Mouse (Mus musculus) gastrocnemius, postnatal 36 days (tissue): ENCODE results near the gene Sptbn1. TPM values are rescaled to one million over a fixed set of nuclear protein-coding genes. Genes with fewer than 3 reads are reported as not detected.
"Not testable (repeated sequence)": the region's sequence is repeated elsewhere in the genome, so short reads cannot be mapped to it uniquely, and the experiment has no call there.

Experiments
- DNase-seq, 2 experiments: peaks; one replicate each; pipeline ENCODE4 v3.0.0; 2022
- intact Hi-C: fragments of 180-260 bp; cut with DNase I; formaldehyde crosslinking; loops from one replicate; pipeline ENCODE4 v1.15.1; 2025
- total RNA-seq, 2 experiments: library from RNA; stranded (reverse); gene quantifications; 2 replicates each; pipeline ENCODE4 v1.2.3; 2021

Sptbn1 gene
- total RNA-seq, 2 experiments from 2014 or later, result 104 to 125 TPM

- no peak for DNase-seq
- intact Hi-C loops, result no loop called here
These were observed 10.9 kb downstream of the Sptbn1 start for GRCm38 (mm10) chr11:30257085-30257484.

DNA sequence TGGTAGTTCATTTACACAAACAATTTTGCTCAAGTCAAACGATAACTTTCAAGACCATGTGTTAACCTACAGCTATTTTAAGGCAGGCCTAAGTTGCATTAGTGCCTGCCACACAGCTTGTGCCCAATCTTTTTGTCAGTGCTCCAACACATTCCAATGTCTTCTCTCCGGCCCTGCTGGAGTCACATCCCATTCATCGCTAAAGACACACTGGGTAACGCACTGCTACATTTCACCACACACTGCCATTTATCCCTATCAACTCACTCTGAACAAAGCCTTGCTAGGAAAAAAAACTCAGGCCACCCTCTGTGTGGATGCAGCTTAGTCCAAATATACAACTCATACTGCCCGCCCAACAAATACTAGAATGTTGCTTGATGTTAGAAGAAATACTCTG is 11.5 kb downstream of the Sptbn1 start:
- DNase-seq, result no peak

GRCm38 (mm10) chr11:30255211-30255610 is 12.8 kb downstream of the Sptbn1 start:
- intact Hi-C loops, DNase-seq: not testable (repeated sequence)

More for the DNA sequence above, 11.5 kb downstream of the Sptbn1 start:
- intact Hi-C loops, result no loop called here

DNA sequence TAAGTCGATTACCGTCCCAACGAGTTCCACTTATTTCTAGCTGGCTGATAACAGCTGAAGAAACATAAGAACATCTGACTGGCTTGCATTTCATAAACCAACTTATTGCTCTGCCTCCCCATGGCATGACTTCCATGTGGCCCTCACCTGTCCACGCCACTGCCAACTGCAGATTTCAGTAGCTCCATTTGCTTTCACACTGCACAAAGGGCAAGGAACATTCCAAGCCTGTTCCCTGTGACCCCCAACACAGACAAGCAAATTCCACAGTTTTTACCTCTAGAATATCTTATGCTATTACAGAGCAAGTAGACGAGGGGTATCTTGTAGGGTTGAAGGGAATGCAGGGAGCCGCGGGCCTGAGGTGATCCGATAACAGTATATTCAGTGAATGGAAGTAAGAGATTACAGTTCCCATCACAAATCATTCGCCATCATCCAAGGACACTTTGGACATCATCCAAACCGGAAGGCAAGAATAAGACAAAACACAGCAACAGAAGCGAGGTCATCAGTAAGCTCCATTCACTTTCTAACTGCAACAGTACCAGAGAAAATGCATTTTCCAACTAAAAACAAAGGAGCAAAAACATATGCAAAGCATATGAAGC is 16.6 kb downstream of the Sptbn1 start:
- intact Hi-C loops, result no loop called here
- DNase-seq, result no peak

GRCm38 (mm10) chr11:30249452-30250016 is 18.4 kb downstream of the Sptbn1 start:
- no peak for DNase-seq
- intact Hi-C loops, result no loop called here

DNA sequence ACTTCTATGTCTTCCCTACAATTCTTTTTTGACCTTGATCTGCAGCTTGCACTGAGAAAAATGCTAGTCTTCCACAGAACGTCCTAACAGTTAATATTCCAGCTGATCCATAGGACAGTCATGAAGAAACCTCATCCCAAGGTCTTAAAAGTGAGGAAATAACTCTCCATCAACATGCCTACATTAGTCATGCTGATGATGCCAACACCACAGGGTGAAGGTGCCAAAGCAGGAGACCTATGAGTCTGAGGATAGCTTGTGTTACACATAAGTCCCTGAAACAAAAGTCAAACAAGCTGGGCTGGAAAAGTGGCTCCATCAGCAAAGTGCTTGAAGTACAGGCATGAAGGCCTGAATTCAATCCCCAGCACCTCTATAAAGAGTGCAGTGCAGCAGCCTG is 20.9 kb downstream of the Sptbn1 start:
- intact Hi-C loops, result no loop called here
- no peak for DNase-seq

- no peak for DNase-seq
- intact Hi-C loops, result no loop called here
These were observed 21.8 kb downstream of the Sptbn1 start for GRCm38 (mm10) chr11:30246161-30246560.

DNA sequence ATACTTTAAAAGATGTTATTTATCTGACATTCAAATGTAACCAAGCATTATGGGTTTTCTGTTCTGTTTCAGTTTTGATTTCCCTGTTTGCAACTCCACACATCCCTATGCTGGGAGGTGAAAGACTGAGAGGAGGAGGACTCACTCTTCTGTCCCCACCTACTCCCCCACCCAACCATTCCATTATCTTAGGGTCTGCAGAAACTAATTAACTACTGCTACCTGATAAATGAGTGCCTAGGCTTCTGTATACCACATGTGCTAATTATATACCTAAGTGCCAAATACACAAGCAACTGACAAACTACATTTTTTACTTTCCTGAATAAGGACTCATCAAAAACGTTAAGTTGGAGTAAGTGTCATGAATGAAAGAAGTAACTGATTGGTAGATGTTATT is 23.8 kb downstream of the Sptbn1 start:
- intact Hi-C loops, result no loop called here

DNA sequence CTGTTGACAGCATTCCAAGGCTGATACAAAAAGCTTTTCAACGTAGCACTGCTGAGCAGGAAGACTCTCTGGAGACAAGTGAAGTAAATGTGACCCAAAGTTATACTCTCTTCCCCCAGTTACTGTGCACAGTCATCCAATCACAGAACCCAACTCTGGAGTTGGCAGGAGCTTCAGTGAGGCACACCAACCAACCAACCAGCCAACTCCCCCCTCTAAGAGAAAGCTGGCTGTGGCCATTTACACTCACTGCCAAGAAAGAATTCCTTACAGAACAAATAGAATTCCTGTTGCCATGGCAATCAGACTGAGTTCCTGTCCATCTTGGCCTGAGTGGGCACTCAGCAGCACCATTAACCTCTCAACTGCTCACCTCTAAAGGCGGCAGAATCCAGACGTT is 24.4 kb downstream of the Sptbn1 start:
- peak in 1 of 2 experiments; percentile 29 for DNase-seq
- intact Hi-C loops, result no loop called here

More for the DNA sequence above, 23.8 kb downstream of the Sptbn1 start:
- no peak for DNase-seq

GRCm38 (mm10) chr11:30240861-30241260 is 27.1 kb downstream of the Sptbn1 start:
- no peak for DNase-seq
- intact Hi-C loops, result loop anchor here (2.0 kb wide), 1 partner anchor 416 kb away; no protein-coding TSS in a partner anchor

- intact Hi-C loops, result no loop called here
- no peak for DNase-seq
These were observed 30.0 kb downstream of the Sptbn1 start for GRCm38 (mm10) chr11:30237960-30238359.

DNA sequence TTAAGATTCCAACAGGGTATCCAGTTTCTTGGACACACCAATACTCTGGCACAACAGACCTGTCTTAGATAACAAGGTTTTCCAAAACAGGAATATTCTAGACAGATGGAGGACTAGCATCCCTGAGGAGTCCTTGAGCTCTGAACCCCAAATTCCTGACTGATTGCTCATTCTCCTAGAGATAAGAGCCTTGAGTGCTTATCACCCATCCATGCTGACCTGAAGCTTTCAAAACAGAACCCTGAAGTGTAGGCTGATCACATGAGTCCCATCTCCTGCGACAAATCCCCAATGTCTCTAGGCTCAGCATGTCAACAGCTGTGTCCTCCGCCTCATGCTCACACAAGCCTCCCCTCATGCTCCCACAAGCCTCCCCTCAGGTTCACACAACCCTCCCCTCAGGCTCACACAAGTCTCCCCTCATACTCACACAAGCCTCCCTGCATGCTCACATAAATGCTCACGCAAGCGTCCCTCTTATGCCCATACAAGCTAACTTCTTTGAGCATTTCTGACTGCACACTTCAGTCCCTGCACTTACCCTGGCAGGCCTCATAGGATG is 31.2 kb downstream of the Sptbn1 start:
- no peak for DNase-seq
- intact Hi-C loops, result no loop called here

DNA sequence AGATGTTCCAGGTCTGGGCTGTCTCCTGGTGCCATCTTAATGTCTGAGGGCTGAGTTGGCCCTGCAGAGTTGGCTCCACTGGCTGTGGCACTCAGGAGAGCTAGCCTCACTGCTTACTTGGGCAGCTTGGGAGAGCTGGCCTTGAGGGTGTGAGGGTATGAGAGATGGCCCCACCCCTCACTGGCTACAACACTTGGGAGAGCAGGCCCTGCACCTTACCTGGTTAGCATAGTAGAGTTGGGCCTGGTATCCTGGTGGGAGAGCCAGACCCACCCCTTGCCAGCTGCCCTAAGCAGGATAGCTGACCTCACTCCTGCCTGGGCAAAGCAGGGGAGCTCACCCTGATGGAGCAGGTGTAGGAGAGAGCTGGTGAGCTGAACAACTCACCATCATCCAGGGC is 32.3 kb downstream of the Sptbn1 start:
- intact Hi-C loops, result no loop called here

DNA sequence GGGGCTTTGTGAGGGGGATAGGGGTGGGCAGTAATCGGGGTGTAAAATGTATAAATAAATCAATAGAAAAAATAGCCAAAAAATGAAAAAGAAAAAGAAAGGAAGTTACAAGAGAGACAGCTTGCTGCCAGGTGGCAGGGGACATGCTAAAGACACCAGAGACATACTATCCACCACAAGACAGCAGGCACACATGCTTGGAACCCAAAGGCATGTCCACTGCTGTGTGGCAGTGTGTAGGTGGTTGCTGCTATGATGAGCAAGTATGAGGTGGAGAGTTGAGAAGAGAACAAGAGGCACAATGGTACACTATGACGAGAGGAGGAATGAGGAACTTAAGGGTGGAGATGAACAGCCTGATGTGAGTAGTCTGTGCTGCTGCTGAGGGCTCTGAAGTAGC is 32.8 kb downstream of the Sptbn1 start:
- intact Hi-C loops, result no loop called here
- DNase-seq, result no peak

More for the DNA sequence above, 32.3 kb downstream of the Sptbn1 start:
- no peak for DNase-seq

DNA sequence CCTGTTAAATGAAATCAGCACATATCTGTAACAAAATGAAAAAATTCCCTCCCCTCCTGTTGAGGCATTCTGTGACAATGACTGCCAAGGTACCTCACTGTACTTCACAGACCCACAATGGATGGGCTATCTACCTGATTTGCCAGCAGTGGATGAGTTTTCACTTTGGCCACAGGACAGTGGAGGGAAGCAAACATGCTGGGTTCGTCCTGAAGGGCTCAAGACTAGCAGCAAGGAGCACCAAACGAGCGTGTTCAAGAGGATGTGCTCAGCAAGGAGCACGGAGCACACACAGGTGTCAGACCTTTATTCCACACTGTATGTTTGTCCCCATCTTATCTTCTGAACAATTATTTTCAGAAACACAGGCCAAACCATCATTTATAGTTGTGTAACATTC is 34.0 kb downstream of the Sptbn1 start:
- intact Hi-C loops, result no loop called here
- DNase-seq, result no peak

DNA sequence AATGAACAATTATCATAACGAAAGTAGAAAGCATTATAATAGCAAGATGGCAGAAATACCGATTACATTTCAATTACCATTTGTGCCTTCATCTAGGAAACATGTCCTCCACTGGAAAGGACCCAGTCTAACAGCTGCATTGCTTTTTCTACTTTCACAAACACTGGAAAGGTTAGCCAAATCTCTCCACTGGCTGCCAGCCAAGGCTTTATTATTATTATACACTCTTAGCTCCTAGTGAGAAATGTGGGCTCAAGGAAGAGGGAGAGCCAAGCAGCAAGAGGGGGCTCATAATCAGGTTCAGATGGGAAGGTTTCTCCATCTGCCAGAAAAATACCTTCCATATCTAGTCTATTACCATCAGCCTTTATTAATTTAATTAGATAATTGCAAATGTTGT is 35.9 kb downstream of the Sptbn1 start:
- intact Hi-C loops, result no loop called here
- peak in 1 of 2 experiments; percentile 42 for DNase-seq

DNA sequence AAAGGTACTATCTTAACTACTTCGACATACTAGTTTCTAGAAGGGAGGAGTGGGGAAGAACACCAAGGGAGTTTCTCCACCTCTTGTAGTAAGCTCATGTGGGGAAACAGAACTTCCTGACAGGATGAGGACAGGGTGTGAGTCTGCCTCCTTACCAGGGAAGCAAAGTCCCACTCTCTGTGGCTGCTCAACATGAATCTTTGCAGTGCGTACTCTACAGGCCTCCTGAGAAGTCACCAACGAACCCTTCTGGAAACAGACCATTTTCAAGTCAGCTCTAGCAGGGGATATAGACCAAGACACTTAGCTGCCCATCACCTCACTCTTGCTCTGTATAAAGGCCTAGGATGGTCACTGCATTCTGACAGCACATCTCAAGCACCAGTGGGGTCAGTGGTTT is 36.6 kb downstream of the Sptbn1 start:
- intact Hi-C loops, result no loop called here

DNA sequence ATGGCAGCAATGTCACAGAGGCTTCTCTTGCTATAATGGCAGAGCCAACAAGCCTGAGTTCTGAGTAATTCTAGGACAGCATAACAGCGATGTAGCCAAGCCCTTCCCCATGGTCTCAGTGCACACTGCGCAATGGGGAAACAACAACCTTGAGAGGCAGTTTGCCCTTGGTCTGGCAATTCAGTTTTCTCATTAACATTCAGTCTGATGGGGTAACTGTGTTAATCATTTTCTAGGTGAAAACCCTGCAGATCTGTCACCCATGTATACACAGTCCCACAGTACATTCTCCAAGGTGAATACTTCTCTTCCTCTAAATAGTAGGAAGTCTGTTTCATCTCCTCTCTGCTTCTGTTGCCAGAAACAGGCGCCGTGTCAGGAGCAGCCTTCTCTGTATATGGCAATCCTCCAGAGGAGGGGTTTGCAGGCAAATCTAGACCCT is 37.6 kb downstream of the Sptbn1 start:
- no peak for DNase-seq
- intact Hi-C loops, result no loop called here

More for the DNA sequence above, 36.6 kb downstream of the Sptbn1 start:
- DNase-seq, result no peak

- no peak for DNase-seq
- intact Hi-C loops, result no loop called here
These were observed 41.2 kb downstream of the Sptbn1 start for GRCm38 (mm10) chr11:30226756-30227155.

DNA sequence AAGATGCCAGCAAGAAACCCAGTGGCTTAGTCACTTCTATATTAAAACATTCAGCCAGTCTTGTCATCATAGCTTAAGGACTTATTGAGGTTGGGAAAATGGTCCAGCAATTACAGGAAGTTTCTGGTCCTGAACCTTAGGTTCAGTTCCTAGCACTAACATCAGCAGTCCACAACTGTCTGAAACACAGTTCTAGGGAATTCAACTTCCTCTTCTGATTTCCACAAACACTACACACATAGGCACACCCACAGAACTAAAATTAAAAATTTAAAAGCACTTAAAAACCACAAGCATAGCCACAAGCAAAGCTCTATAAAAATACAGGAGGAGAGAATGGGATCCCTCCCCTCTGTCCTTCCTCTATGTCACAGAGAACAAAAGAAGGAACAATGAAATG is 43.4 kb downstream of the Sptbn1 start:
- DNase-seq, result no peak
- intact Hi-C loops, result loop anchor here (5.0 kb wide), 1 partner anchor 512 kb away; no protein-coding TSS in a partner anchor

DNA sequence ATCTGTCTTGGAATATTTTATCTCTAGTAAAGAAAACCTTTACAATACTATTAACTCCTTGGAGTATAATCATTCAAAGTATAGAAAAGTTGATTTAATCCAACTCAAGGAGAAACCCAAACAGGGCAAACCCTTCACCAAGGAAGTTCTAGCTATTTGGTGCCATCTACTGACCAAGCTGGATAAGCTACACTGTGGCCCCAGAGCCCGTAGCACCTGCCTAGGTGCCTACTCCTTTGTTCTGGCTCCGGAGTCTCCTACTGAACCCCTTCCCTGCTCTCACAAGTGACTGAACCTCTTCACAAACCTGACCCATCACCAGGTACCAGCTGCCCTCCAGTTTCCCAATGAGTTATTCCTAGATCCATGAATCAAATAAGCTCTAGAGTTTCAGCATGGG is 45.3 kb downstream of the Sptbn1 start:
- intact Hi-C loops, result loop anchor here (5.0 kb wide), 1 partner anchor 510 kb away; no protein-coding TSS in a partner anchor
- DNase-seq, result no peak

DNA sequence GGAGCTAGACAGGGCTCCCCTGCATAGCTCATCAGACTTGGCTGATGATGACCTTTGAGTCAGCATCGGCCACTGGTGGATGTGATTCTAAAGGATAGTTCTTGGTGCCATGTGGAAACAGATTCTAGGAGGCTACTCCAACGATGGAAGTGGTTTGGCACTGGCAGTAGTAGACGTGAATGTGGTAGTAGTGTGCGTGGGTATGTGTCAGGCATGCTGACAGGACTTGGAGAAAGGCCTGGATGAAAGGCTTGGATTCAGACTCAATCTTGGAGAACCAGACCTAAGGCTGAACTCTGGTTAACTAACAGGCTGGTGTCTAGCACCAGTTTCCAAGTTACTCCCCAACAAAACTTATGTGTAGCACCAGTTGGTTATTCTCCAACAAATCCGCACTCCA is 46.9 kb downstream of the Sptbn1 start:
- intact Hi-C loops, result loop anchor here (5.0 kb wide), 1 partner anchor 509 kb away; no protein-coding TSS in a partner anchor
- no peak for DNase-seq
